Mouse (Mus musculus): ENCODE results near the gene Pih1h3b. TPM values are rescaled to one million over a fixed set of nuclear protein-coding genes. Genes with fewer than 3 reads are reported as not detected.
A peak's percentile ranks its signal among the peaks of the same experiment; 100 is the strongest.

Pih1h3b gene
- not detected in 2 replicates for polyA plus RNA-seq (2012; rRNA removed)

GRCm38 (mm10) chrX:140062135-140062975, at the start of gene Pih1h3b, which contains the start of gene Nup62cl:
Pih1h3b (plus strand) TSS chrX:140062879.
Nup62cl (minus strand) TSS chrX:140062712.
- peak within 1 kb of the TSS; percentile 54 for H3K4me3 ChIP-seq (ENCODE audit: insufficient read depth, low read depth, low read length)
- no peak within 1 kb of the TSS for H3K27ac ChIP-seq (ENCODE audit: insufficient read depth, low read depth, low read length)
- H3K27me3 ChIP-seq (replicated peaks; ENCODE audit: control insufficient read depth, insufficient read depth, low read length): peaks cover 2% of the 10 kb centered on the region
- peak; percentile 78 for DNase-seq
- no peaks in the 10 kb centered on the region for H3K36me3 ChIP-seq (ENCODE audit: control insufficient read depth, insufficient read depth, low read length)
- no peak for TF ChIP-seq POLR2A (IDR thresholded peaks at IDR 0.05; ENCODE audit: low read depth, low read length)
- no peak for TF ChIP-seq CTCF (conservative IDR thresholded peaks at IDR 0.05; ENCODE audit: insufficient read depth, insufficient read length, low read depth, low read length)
- H3K4me1 ChIP-seq (ENCODE audit: control insufficient read depth, insufficient read depth, low read length): no peaks in the 10 kb centered on the region
- WGBS: 6% methylated on average over 59 of the region's 64 CpGs

- Histone ChIP-seq H3K27ac (ENCODE audit: insufficient read depth, low read depth, low read length) (no peak overlapping the region), H3K27me3 (replicated peaks; ENCODE audit: control insufficient read depth, insufficient read depth, low read length) (peaks cover 2% of the 10 kb centered on the region), H3K36me3 (ENCODE audit: control insufficient read depth, insufficient read depth, low read length) (no peaks in the 10 kb centered on the region), H3K4me3 (ENCODE audit: insufficient read depth, low read depth, low read length) (no peak overlapping the region), H3K4me1 (ENCODE audit: control insufficient read depth, insufficient read depth, low read length) (no peaks in the 10 kb centered on the region)
- TF ChIP-seq CTCF (conservative IDR thresholded peaks at IDR 0.05; ENCODE audit: insufficient read depth, insufficient read length, low read depth, low read length): no peak
- no peak for TF ChIP-seq POLR2A (IDR thresholded peaks at IDR 0.05; ENCODE audit: low read depth, low read length)
- DNase-seq: peak; percentile 0
- 3% methylated on average over 72 of the region's 90 CpGs for WGBS
These were observed 1.5 kb upstream of the Pih1h3b start for GRCm38 (mm10) chrX:140060886-140061874.

- Histone ChIP-seq H3K27me3 (replicated peaks; ENCODE audit: control insufficient read depth, insufficient read depth, low read length) (no peaks in the 10 kb centered on the region), H3K36me3 (ENCODE audit: control insufficient read depth, insufficient read depth, low read length) (no peaks in the 10 kb centered on the region), H3K4me1 (ENCODE audit: control insufficient read depth, insufficient read depth, low read length) (no peaks in the 10 kb centered on the region), H3K27ac (ENCODE audit: insufficient read depth, low read depth, low read length) (no peak overlapping the region), H3K4me3 (ENCODE audit: insufficient read depth, low read depth, low read length) (no peak overlapping the region)
- DNase-seq: no peak
- TF ChIP-seq POLR2A (IDR thresholded peaks at IDR 0.05; ENCODE audit: low read depth, low read length) (no peak), CTCF (conservative IDR thresholded peaks at IDR 0.05; ENCODE audit: insufficient read depth, insufficient read length, low read depth, low read length) (no peak)
- WGBS: 96% methylated on average over 2 of the region's 2 CpGs
These were observed 19.9 kb downstream of the Pih1h3b start for GRCm38 (mm10) chrX:140082535-140082934.

- WGBS: 89% methylated on average over 2 of the region's 2 CpGs
- no peak overlapping the region for H3K27ac ChIP-seq (ENCODE audit: insufficient read depth, low read depth, low read length)
- no peaks in the 10 kb centered on the region for H3K27me3 ChIP-seq (replicated peaks; ENCODE audit: control insufficient read depth, insufficient read depth, low read length)
- no peak for DNase-seq
- no peaks in the 10 kb centered on the region for H3K36me3 ChIP-seq (ENCODE audit: control insufficient read depth, insufficient read depth, low read length)
- TF ChIP-seq CTCF (conservative IDR thresholded peaks at IDR 0.05; ENCODE audit: insufficient read depth, insufficient read length, low read depth, low read length) (no peak), POLR2A (IDR thresholded peaks at IDR 0.05; ENCODE audit: low read depth, low read length) (no peak)
- H3K4me3 ChIP-seq (ENCODE audit: insufficient read depth, low read depth, low read length): no peak overlapping the region
- no peaks in the 10 kb centered on the region for H3K4me1 ChIP-seq (ENCODE audit: control insufficient read depth, insufficient read depth, low read length)
These were observed 31.4 kb downstream of the Pih1h3b start for GRCm38 (mm10) chrX:140094066-140094465.

Other genes starting within 250 kb of the Pih1h3b start
- 3.8 and 6.1 TPM in 2 replicates for gene Morc4, start 191.2 kb upstream of the Pih1h3b start, polyA plus RNA-seq (2012; rRNA removed)
- gene Rbm41, start 64.3 kb upstream of the Pih1h3b start, polyA plus RNA-seq (2012; rRNA removed): 0.45 and 0.59 TPM in 2 replicates
- gene Nup62cl, start 167 bp upstream of the Pih1h3b start, polyA plus RNA-seq (2012; rRNA removed): 2.6 and 6.3 TPM in 2 replicates